Mouse (Mus musculus): Measurements from ENCODE around the gene Ccdc92b.
A peak's percentile ranks its signal among the peaks of the same experiment; 100 is the strongest.

Ccdc92b gene

GRCm38 (mm10) chr11:74611437-74611836, 8.0 kb upstream of the Ccdc92b start:
- no peak for DNase-seq (ENCODE audit: low spot score in 2 of 2)

DNA sequence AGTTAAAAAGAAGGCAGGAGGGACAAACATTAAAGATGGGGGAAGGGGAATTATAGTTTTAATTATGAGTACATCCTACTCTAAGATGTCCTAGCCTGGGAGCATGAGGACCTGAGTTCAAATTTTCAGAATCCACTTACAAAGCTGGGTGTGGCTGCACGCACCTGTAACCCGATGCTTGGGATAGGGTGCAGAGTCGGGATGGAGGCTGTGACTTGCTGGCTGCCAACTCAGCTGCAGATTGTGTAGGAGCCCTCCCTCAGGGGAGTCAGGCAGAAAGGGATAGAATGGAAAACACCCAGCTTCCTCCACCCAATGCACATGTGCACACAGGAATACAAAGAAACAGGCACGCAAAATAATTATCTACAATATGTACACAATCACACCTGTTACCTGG, 6.0 kb upstream of the Ccdc92b start:
- DNase-seq (ENCODE audit: low spot score in 2 of 2), result no peak

DNA sequence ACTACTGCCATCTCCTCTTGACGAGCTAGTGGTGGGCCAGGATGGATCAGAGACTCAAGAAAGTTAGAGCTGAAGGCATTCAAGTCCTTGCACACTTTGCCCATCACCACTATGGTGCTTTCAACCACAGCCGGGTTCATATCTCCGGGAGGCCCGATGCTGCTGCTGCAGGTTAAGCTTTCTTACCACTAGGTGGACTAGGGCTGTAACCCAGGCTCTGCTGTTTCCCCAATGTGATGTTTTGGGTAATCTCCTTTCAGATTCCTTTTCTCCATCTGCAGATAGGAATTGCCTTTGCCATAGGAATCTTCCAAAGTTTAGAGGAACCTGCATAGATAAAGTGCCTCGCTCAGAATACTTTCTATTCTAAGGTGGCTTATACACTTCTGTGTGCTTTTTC, 3.8 kb upstream of the Ccdc92b start:
- no peak for DNase-seq (ENCODE audit: low spot score in 2 of 2)

DNA sequence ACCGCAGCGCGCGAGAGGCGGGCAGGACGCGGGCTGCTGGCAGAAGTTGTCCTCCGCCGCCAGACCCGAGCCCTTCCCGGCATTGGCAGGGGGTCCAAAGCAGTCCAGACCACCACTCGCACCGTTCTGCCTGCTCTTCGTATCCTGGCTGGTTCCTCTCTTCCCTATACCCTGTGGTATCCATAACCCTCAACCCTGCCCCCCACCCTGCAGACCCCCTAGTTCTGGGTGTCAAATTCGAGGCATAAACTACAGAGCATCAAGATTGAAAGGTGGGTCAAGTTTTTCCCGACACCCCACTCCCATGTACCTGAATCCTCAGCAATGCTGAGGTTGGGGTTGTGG, 523 bp downstream of the Ccdc92b start:
- no peak for DNase-seq (ENCODE audit: low spot score in 2 of 2)

DNA sequence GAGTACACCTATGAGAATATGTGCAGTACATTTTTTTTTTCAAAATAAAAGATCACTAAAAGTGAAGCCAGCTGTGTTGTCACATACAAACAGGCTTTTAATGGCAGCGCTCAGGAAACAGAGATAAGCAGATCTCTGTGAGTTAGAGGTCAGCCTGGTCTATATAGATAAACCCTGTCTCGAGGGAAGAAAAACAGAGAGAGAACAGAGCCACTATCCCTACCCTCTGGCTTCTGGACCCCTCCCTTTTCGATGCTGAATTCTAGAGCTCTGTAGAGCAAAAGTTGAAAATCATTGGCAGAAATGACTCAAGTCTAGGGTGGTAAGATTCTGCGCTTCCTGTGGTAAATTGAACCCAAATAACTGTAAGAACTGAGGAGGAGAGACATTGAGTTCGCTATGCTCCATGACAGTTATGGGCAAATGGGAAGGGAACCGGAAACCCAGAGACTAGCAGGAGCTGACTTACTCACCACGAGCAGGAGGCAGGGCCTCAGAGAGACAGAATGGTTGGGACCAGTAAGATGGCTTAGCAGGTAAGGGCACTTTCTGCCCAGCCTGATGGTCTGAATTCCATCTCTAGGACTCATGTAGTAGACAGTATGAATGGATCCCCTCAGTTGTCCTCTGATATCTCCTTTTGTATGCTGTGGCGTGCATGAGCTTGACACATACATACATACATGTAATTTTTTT, 2.7 kb downstream of the Ccdc92b start:
- no peak for DNase-seq (ENCODE audit: low spot score in 2 of 2)

DNA sequence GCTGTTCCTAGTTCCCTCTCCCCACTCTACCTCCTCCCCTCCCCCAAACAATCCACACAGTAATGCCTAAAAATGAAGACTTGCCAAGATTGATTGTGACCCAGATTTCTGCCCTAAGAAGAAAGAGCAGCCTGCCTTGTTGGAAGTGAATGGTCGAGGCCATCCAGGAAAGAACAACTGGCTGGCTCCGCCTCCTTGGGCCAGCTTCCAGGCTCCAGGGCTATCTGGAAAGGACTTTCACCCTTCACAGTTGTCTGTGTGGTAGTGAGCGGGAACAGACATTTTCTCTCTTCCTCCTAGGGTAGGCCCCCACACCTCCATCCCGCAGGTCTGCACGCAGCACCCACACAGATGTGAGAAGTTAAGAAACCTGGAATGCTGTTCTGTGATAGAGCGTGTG, 4.3 kb downstream of the Ccdc92b start:
- no peak for DNase-seq (ENCODE audit: low spot score in 2 of 2)

DNA sequence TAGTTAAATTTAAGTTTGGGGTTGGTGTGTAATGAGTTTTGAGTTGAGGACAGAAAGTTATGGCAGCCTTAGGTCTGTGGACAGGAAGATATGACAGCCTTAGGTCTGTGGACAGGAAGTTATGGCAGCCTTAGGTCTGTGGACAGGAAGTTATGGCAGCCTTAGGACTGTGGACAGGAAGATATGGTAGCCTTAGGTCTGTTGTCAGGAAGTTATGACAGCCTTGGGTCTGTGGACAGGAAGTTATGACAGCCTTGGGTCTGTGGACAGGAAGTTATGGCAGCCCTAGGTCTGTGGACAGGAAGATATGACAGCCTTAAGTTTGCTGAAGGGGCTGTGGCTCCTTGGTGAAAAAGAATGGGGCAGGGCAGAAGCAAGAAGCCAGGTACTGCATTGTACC, 5.9 kb downstream of the Ccdc92b start:
- DNase-seq (ENCODE audit: low spot score in 2 of 2), result no peak

GRCm38 (mm10) chr11:74627481-74627880, 8.1 kb downstream of the Ccdc92b start:
- DNase-seq (ENCODE audit: low spot score in 2 of 2), result no peak

DNA sequence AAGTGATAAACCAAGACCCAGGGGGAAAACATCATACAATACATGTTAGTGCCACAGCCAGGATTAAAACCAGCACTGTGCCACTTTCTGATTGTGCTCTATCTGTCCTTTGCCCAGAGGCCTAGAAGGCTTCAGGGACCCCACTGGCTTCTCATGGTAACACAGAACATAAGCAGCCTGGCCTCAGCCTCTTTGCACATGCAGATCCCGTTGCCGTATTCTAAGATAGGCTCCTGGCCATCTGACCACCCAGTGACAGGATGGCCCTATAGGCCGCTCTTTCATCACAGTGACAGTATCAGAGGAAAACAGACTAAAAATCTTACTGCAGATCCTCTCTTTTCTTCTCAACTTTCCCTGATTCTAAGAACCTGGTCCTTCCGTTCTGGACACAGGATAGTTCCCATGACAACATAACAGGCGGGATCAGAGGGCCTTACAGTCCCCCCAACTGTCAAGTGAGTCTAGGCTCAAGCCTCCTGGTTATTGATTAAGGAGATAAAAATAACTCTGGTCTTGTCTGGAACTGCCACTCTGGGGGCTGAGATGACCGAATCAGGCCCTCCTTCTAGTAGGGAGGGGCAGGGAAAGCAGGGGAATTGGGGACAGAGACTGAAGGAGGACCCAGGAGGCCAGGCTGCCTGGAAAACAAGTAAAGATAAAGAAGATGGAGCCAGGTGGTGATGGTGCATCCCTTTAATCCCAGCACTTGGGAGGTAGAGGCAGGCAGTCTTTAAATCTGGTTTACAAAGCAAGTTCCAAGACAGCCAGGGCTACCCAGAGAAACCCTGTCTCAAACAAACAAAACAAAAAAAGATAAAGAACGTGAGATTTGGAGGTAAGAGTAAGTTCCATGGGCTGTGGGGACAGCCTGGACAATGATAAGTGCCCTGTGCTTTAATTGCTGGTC, 12.7 kb downstream of the Ccdc92b start:
- DNase-seq (ENCODE audit: low spot score in 2 of 2), result no peak

DNA sequence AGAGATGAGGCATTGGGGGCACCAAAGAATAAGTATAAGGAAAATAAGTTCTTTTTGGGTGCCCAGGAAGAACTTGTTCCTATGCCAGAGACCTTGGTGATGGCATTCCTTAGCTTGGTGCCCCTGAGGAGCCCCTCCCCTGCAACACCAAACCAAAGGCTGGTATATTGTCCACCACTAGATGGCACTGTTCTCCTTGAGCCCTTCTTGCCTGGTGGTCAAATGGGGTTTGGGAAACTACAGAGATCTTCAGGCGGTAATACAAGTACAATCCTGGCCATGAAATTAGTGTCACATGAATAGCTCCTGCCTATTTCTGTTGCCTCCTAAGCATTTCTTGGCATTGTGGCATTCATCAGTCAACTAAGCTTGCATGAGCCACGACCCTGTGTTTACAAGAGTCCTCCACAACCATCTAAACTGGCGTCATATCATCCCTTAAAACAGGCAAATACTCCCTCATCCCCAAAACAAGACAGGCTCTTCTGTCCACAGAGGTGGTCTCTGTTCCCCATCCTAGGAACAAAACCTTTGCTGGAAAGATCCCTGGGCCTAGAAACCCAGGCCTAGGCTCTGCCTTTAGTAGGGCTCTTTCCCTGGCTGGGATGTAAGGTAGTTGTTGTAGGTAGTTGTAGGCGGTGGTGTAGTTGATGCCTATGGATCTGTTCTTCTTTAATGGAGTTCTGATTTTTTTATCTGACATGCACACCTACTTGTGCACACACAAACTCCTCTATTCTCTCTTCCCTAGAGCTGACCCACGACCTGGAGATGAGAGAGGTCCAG, 15.3 kb downstream of the Ccdc92b start:
- peak in 1 of 2 experiments; percentile 47 for DNase-seq (ENCODE audit: low spot score in 2 of 2)

DNA sequence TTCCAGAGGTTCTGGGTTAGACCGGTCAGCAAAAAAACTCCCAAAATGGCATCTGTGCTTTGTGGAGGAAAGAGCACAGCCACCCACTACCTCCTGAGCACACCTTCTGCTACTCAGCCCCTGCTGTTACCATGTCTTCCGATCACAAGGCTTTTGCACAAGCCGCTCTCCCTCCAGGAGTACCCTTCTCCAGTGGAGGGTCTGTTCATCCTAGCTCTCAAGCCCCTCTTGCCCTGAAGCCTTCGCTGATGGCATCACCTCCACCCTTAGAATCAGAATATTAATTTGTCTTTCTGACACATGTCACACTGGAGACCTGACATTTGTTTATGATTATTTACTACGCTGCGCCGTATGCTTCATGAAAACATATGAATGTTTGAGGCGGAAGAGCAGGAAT, 18.1 kb downstream of the Ccdc92b start:
- DNase-seq (ENCODE audit: low spot score in 2 of 2), result no peak

DNA sequence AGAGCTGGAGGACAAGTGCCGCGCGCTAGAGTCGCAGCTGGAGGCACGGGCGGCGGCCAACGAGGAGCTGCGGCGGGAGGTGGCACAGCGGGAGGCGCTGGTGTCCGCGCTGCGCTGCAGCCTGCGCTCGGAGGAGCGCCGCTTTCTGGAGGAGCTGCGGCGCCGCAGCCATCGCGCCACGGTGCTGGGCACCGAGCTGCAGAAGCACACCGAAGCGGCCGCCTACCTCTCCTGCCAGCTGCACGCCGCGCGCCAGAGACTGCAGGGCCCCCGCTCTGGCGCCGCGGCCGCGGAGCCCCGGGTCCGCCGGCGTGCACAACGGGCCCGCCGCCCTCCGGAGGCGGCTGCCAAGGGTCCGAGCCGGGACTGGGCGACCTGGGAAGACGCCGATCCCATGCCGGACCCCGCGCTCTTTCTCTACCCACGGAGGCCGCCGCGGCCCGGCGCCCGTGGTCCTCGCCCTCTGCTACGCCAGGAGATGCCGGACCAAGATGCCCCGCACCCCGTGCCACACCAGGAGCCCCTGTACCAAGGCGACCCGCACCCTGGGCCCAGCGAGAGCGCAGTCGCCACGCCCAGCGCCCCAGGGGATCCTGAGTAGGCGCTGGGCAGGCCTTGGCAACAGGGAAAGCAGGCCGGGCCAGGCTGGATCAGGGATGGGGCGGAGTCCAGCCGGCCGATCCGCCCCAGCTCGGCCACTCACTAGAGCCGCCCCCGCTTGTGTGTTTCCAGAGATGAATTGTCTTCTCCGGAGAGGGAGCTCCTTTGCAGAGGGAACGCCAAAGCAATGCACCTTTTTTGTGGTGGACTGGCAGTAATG, 18.8 kb downstream of the Ccdc92b start:
- DNase-seq (ENCODE audit: low spot score in 2 of 2), result peak; percentile 56 to 72

GRCm38 (mm10) chr11:74638791-74639411, 19.5 kb downstream of the Ccdc92b start:
- DNase-seq (ENCODE audit: low spot score in 2 of 2), result no peak

- DNase-seq (ENCODE audit: low spot score in 2 of 2), result no peak
Measured at GRCm38 (mm10) chr11:74639628-74640027, 20.2 kb downstream of the Ccdc92b start.

DNA sequence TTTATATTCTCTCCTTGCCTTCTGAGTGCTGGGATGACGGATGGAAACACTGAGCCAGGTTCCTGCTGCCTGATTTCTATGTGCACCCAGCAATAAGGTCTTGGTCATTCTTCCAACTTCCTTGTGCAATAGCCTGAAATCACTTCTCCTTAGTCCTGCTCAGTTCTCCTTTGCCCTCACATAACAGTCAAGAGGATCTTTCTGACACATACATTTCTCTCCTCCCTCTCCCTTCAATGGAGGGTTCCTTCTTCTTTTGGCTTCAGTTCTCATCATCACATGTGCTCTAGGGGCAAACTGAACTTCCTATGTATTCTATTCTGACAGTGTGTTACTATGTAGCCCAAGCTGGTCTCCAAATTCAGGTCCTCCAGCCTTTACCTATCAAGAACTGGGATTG, 28.6 kb downstream of the Ccdc92b start:
- DNase-seq (ENCODE audit: low spot score in 2 of 2), result no peak

DNA sequence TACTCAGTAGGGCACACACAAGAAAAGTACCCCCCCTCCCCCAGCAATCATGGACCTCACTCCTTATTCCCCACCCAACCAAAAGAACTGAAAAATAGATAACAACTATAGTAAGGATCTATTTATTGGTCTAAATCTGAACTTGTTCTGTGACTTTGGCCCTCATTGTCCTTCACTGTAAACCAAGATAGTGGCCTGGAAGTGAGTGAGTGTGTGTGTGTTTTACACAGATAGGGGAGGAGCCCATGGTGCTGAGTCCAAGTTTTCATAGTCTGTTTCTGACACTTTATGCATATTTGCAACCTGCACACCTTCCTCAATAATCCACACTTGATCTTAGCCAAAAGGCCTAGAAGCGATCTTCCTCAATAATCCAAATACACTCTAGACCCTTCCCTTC, 29.3 kb downstream of the Ccdc92b start:
- no peak for DNase-seq (ENCODE audit: low spot score in 2 of 2)

DNA sequence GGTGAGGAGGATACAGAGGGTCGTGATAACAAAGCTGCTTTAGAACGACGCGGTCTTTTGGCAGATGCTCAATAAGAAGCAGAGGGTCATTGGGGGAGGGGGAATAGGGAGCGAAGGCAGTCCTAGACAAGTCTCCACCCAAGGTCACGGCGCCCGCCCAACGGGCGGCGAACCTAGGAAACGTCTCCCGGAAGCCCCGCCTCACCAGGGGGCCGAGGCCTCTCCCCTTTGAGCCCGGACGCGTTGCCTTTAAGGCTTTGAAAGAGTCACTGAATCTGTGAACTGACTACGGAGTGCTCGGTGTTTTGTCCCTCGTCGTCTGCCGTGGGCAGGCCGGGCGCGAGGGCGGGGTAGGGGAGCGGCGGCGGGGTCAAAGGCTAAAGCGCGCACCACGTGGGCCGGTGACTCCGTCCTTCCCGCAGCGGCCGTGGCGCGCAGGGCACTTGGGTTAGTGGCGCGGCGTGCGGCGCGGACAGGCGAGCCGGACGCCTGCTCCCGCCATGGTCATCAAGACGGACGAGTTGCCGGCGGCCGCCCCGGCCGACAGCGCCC, 29.8 kb downstream of the Ccdc92b start, which contains the start of gene Cluh:
TSS of gene Cluh (plus strand) at position 401 of the 552 bp plus-strand sequence.
- peak; percentile 96 for DNase-seq (ENCODE audit: low spot score in 2 of 2)

- no peak for DNase-seq (ENCODE audit: low spot score in 2 of 2)
Measured at GRCm38 (mm10) chr11:74649647-74650551, 30.5 kb downstream of the Ccdc92b start.

- DNase-seq (ENCODE audit: low spot score in 2 of 2), result no peak
Measured at GRCm38 (mm10) chr11:74650576-74651100, 31.2 kb downstream of the Ccdc92b start.
